Mouse (Mus musculus): ENCODE measurements around the gene Olfr509.

DNA sequence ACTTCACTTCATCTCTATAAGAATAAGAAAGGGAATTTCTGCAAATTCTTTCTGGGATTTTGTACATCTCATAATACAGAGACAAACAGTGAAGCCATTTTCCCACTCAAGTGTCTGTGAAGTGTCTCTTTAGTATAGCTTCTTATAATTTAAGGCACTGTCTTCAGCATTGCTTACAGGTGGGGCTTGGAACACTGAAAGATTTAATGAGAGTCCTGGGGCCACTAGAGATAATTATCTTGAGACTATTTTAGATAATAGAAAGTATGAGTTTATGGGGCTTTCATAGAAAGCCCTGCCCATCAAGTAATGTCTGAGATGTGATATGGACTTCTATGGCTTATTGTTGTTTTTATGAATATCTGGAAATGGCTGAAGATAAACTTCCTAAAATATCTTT is at the start of gene Olfr509:
- TF ChIP-seq CTCF (IDR thresholded peaks at IDR 0.05; ENCODE audit: low read depth) (no peak), EP300 (IDR thresholded peaks at IDR 0.05; ENCODE audit: low read depth) (no peak)
